Mouse (Mus musculus) megakaryocyte, embryonic 14.5 days (primary cell): ENCODE results near the gene Fto. TPM values are rescaled to one million over a fixed set of nuclear protein-coding genes. Genes with fewer than 3 reads are reported as not detected.
A peak's percentile ranks its signal among the peaks of the same experiment; 100 is the strongest.

Source experiments
- H3K27me3 ChIP-seq: replicated peaks from 2 replicates; pipeline ENCODE3; 2012; ENCODE audit warnings: inconsistent platforms
- H3K36me3 ChIP-seq: replicated peaks from 2 replicates; pipeline ENCODE3; 2012; ENCODE audit warnings: low read length, inconsistent platforms, mixed read lengths
- H3K4me1 ChIP-seq: 2 replicates; pipeline ENCODE4 v1.6.1; 2012; ENCODE audit warnings: inconsistent platforms
- H3K4me3 ChIP-seq: replicated peaks from 2 replicates; pipeline ENCODE3; 2012; ENCODE audit warnings: moderate library complexity, mild to moderate bottlenecking, inconsistent platforms
- H3K9me3 ChIP-seq: 2 replicates; pipeline ENCODE4 v1.6.1; 2012; ENCODE audit warnings: inconsistent platforms
- FLI1 ChIP-seq: IDR thresholded peaks from 2 replicates; pipeline ENCODE4 v1.6.1; 2012; ENCODE audit warnings: low read length, inconsistent platforms, mixed read lengths
- GATA1 ChIP-seq: IDR thresholded peaks from 3 replicates; pipeline ENCODE4 v1.6.1; 2012; ENCODE audit warnings: mixed read lengths, low read length, inconsistent platforms, borderline replicate concordance
- polyA plus RNA-seq: library from polyadenylated mRNA; stranded (reverse); fragments of >175 nt; gene quantifications from 2 replicates; pipeline ENCODE4 v1.2.3, GENCODE M21; 2012; ENCODE audit warnings: low replicate concordance; ENCODE audit not compliant: insufficient read depth

The Fto gene
- polyA plus RNA-seq, 1 experiment: 9.5 TPM

GRCm38 (mm10) chr8:91615781-91616683, 302.7 kb downstream of the Fto start:
- no peak overlapping the region for H3K4me3 ChIP-seq
- no peaks in the 10 kb centered on the region for H3K9me3 ChIP-seq
- H3K27me3 ChIP-seq: no peaks in the 10 kb centered on the region
- H3K4me1 ChIP-seq: peaks cover 13% of the 10 kb centered on the region
- H3K36me3 ChIP-seq: peaks cover 3% of the 10 kb centered on the region
- TF ChIP-seq GATA1: no peak

GRCm38 (mm10) chr8:91617772-91618171, 304.4 kb downstream of the Fto start:
- Histone ChIP-seq H3K27me3 (no peaks in the 10 kb centered on the region), H3K4me3 (no peak overlapping the region), H3K36me3 (peaks cover 3% of the 10 kb centered on the region), H3K9me3 (0 out of 2 replicates have a peak, but pooled peaks cover 2% of the 10 kb centered on the region), H3K4me1 (peaks cover 13% of the 10 kb centered on the region)
- TF ChIP-seq FLI1: no peak
- no peak for TF ChIP-seq GATA1

- Histone ChIP-seq H3K4me3 (no peak overlapping the region), H3K9me3 (0 out of 2 replicates have a peak, but pooled peaks cover 2% of the 10 kb centered on the region), H3K4me1 (peaks cover 4% of the 10 kb centered on the region; the same call in 1 of the 2 replicates), H3K36me3 (no peaks in the 10 kb centered on the region), H3K27me3 (no peaks in the 10 kb centered on the region)
- no peak for TF ChIP-seq FLI1
- no peak for TF ChIP-seq GATA1
These were observed 309.4 kb downstream of the Fto start for GRCm38 (mm10) chr8:91622757-91623156.

GRCm38 (mm10) chr8:91625686-91626558, 312.6 kb downstream of the Fto start:
- TF ChIP-seq GATA1 (no peak), FLI1 (no peak)
- no peak overlapping the region for H3K4me3 ChIP-seq
- 0 out of 2 replicates have a peak, but pooled peaks cover 2% of the 10 kb centered on the region for H3K9me3 ChIP-seq
- H3K4me1 ChIP-seq: peaks cover 11% of the 10 kb centered on the region
- no peaks in the 10 kb centered on the region for H3K27me3 ChIP-seq
- H3K36me3 ChIP-seq: no peaks in the 10 kb centered on the region

GRCm38 (mm10) chr8:91629594-91629993, 316.3 kb downstream of the Fto start:
- Histone ChIP-seq H3K36me3 (peaks cover 6% of the 10 kb centered on the region), H3K27me3 (no peaks in the 10 kb centered on the region), H3K4me3 (peak overlapping the region; percentile 86), H3K4me1 (peaks cover 11% of the 10 kb centered on the region), H3K9me3 (peaks cover 9% of the 10 kb centered on the region; the same call in 1 of the 2 replicates)
- no peak for TF ChIP-seq FLI1
- TF ChIP-seq GATA1: no peak

- peaks cover 10% of the 10 kb centered on the region for H3K36me3 ChIP-seq
- peaks cover 15% of the 10 kb centered on the region; the same call in 1 of the 2 replicates for H3K9me3 ChIP-seq
- TF ChIP-seq GATA1 (no peak), FLI1 (no peak)
- H3K4me1 ChIP-seq: peaks cover 11% of the 10 kb centered on the region
- no peaks in the 10 kb centered on the region for H3K27me3 ChIP-seq
- no peak overlapping the region for H3K4me3 ChIP-seq
These were observed 317.2 kb downstream of the Fto start for GRCm38 (mm10) chr8:91630320-91631033.

- H3K36me3 ChIP-seq: peaks cover 13% of the 10 kb centered on the region
- H3K27me3 ChIP-seq: no peaks in the 10 kb centered on the region
- no peak overlapping the region for H3K4me3 ChIP-seq
- H3K4me1 ChIP-seq: peaks cover 11% of the 10 kb centered on the region
- TF ChIP-seq FLI1: no peak
- TF ChIP-seq GATA1: no peak
- H3K9me3 ChIP-seq: peaks cover 27% of the 10 kb centered on the region
These were observed 319.1 kb downstream of the Fto start for GRCm38 (mm10) chr8:91632411-91632810.

- H3K9me3 ChIP-seq: peaks cover 30% of the 10 kb centered on the region
- TF ChIP-seq FLI1 (no peak), GATA1 (no peak)
- H3K27me3 ChIP-seq: no peaks in the 10 kb centered on the region
- H3K4me1 ChIP-seq: no peaks in the 10 kb centered on the region
- H3K36me3 ChIP-seq: peaks cover 13% of the 10 kb centered on the region
- no peak overlapping the region for H3K4me3 ChIP-seq
These were observed 322.1 kb downstream of the Fto start for GRCm38 (mm10) chr8:91635406-91635805.

GRCm38 (mm10) chr8:91636887-91637286, 323.6 kb downstream of the Fto start:
- no peaks in the 10 kb centered on the region for H3K4me1 ChIP-seq
- H3K36me3 ChIP-seq: peaks cover 13% of the 10 kb centered on the region
- no peaks in the 10 kb centered on the region for H3K27me3 ChIP-seq
- H3K9me3 ChIP-seq: peaks cover 30% of the 10 kb centered on the region
- TF ChIP-seq GATA1: no peak
- no peak for TF ChIP-seq FLI1
- H3K4me3 ChIP-seq: no peak overlapping the region
